Mouse (Mus musculus) embryo, embryonic 11 days (tissue): ENCODE measurements around the gene Hltf.
A peak's percentile ranks its signal among the peaks of the same experiment; 100 is the strongest.

ENCODE experiments used
- DNase-seq: peaks from one replicate; pipeline ENCODE4 v3.0.0-alpha.2; 2015

Gene Hltf

GRCm38 (mm10) chr3:20150511-20150910, 92.9 kb downstream of the Hltf start:
- DNase-seq = no peak

GRCm38 (mm10) chr3:20151651-20152050, 94.0 kb downstream of the Hltf start:
- no peak for DNase-seq

GRCm38 (mm10) chr3:20154531-20155367, 97.1 kb downstream of the Hltf start, which contains the start of gene Gyg:
Gene Gyg, minus strand, starts transcription at chr3:20155317.
- DNase-seq = peak; percentile 73

- no peak for DNase-seq
Measured at GRCm38 (mm10) chr3:20155476-20155875, 97.9 kb downstream of the Hltf start.

GRCm38 (mm10) chr3:20167487-20167886, 109.9 kb downstream of the Hltf start:
- DNase-seq = no peak
